Mouse (Mus musculus): Measurements from ENCODE around the gene Ddit4l.
"Not testable (repeated sequence)": the region's sequence is repeated elsewhere in the genome, so short reads cannot be mapped to it uniquely, and the experiment has no call there.

Gene Ddit4l

GRCm38 (mm10) chr3:137621312-137621711 is at the start of gene Ddit4l:
Ddit4l (plus strand) TSS chr3:137621612.
- not testable (repeated sequence) for DNase-seq

- no peak for DNase-seq
Observed at GRCm38 (mm10) chr3:137576146-137576545, 45.3 kb upstream of the Ddit4l start.

DNA sequence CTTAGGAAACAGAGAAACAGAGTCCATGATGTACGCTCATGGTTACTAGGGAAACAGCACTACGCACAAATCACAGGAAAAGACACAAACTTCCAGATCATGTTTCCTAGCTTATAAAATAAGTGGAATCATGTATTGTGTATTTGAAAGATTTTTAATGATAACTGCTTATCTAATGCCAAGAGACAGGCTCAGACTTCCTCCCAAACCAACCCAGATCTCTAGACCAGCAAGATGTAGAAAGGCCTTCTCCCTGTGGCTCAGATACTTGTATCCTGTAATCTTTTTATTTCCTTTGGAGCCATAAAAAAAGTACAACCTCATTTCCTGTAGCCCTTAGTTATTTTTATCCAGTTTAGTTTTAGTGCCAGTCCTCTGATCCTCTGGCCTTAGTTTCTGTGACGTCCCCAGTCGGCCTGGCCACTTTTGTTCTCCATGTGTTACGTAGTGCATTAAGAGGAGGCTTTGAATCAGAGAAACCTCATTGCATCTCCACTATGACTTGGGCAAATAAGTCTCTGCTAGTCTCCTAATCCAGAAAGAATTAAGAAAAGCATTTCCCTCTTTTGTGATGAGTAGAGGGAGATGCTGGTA is 34.9 kb upstream of the Ddit4l start:
- peak; percentile 33 for DNase-seq

- no peak for DNase-seq
Observed at GRCm38 (mm10) chr3:137589811-137590210, 31.6 kb upstream of the Ddit4l start.

- no peak for DNase-seq
Observed at GRCm38 (mm10) chr3:137594332-137594905, 27.0 kb upstream of the Ddit4l start.

DNA sequence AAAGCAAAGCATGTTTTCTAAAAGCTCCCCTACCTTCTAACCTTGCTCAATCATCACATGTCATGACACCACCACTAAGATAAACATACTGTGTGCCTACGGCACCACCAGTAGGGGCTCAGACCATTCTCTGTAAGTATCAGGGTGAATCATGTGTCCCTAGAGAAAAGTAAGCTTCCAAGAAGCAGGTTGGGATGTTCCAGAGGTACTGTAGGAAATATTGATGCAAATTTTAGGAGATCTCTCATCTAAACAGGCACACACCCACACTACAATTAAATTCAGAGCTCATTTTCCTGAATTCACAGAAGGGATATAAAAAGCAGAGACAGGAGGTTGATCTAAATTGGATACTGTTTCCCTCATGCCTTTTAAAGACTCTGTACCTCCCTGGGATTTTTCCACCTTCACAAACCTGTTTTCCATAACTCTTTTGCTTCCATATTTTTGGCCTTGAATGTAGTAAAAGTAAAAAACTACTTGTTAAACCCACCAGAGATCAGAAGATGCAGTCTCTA is 12.4 kb upstream of the Ddit4l start:
- DNase-seq = no peak

- no peak for DNase-seq
Observed at GRCm38 (mm10) chr3:137610457-137611109, 10.8 kb upstream of the Ddit4l start.

DNA sequence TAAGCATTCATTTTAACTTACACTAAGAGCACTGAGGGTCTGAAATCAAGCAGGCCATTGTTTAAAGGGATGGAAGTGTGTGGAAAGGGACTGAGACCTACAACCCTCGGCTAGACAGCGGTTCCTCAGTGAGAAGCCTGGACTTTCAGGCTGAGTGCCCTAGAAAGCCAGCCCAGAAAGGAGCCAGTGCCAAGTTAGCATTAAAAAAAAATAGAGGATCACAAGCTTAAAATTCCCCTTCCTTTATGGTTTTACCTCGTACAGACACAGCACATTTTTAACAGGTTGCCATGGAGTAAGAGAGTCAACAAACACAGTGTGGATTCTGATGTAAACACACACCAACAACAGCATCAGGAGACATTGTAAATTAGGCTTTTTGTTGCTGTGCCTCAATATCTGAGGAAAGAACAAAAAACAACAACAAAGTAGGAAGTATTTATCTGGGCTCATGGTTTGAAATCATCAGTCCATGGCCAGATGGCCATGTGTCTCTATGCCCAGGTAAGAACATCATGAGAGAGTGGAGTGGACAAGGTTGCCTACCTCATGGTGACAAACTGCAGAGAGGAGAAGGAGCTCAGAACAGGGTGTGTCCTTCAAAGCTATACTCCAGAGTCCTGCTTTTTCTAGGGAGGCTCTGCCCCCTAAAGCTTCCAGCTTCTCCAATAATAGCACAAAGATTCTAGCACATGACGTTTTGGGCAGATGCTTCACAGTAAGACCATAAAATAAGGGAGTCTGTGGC is 10.1 kb upstream of the Ddit4l start:
- DNase-seq = peak; percentile 37

- DNase-seq = peak; percentile 27
Observed at GRCm38 (mm10) chr3:137611981-137612380, 9.4 kb upstream of the Ddit4l start.

DNA sequence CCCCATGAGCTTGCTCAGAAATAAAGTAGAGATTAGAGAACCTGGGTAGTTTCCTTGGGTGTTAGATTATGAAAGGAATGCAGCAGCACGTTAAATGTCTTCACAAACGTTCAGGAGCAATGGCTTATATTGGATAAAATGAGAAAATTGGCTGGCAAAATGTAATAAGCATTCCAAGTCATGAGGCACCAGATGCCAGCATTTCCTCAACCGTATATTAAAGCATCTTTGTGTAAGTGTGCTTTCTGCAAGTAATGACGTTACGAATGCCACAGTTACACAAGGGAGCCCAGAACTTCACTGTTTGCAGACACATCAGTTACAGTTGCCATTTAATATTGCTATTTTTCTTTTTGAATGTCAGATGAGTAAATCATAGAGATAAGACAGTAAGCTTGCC is 872 bp upstream of the Ddit4l start:
- no peak for DNase-seq

DNA sequence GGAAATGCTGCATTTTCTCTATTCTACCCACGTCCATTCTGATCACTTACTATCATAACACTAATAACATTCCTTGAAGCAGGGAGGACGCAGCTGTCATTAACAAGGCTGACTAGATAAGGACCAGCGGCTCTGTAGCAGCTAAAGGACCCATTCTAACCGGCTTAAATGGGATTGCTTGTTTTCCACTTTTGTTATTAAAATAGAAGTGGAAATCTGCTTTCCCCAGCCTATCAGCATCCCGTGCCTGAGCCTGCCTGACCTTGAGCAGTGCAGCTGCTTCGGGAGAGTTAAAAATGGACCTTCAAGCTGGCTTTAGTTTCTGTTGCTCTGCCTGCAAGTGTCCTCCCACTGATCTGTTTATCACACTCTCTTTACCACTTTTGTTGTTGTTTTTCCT is 679 bp downstream of the Ddit4l start:
- DNase-seq = no peak

DNA sequence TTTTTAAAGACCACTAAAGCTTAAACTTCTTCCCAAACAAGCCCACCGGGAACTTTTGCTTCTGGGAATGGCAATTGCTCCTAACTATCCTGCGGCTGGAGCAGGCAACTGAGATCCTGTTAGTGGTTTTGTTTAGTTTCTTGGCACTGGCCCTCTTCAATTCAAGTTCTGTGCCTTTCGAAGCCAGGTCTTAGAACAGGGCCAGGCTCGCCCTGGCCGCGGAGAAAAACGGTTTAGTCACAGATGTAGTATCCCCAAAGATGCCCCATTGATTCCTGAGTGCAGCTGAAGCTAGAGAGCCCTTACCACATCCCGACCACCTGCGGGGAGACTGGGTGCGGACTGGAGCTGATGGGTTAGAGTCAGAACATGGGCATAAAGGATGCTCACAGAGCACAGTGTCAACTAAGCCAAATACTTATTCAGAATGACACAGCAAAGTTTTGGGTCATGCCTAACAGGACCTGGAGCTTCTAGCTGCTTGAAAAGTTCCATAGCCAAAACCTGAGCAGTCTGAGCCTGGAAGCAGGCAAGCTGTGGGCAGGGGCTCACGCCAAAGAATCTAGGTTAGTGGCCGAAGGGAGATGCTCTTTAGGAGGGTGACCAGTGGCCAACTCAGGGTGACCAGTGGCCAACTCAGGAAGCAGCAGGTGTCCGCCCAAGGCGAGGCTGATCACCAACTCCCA is 1.6 kb downstream of the Ddit4l start:
- DNase-seq = no peak

- peak; percentile 85 for DNase-seq
Observed at GRCm38 (mm10) chr3:137623581-137624362, 2.4 kb downstream of the Ddit4l start.

DNA sequence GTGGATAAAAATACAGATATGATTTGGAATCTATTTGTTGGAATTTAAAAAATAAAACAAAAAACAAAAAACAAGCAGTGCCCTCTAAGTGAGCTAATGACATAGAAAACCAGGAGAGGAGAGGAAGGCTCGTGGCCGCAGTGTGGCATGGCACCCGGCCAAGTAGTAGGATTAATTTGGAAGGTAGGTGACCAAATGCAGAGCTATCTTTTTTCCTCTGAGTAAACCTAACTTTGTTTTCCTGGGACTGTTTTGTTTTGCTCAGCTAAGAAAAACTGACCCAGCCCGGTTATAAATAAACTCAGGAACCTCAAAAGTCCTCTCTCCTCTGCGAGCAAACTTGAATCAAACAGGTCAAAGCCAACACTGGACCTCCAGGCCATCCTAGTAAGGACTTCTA is 3.6 kb downstream of the Ddit4l start:
- DNase-seq = peak; percentile 44

DNA sequence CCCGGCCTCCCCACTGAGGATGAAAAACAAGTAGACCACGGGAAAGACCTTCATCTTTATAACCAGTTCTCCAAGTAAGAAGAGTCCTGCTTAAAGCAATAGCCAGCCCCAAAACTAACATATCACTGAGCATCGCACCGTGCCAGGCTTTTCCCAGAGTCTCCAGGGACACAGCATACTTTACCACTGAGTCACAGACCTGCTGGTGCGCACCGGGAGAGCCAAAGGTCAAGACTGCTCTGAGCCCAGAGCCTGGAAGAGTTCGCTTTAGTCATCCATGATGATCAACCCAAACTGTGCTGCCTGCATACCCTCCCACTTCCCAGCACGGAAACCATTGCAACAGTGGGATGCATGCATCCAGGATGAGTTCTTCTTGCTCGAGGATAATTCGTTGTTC is 12.3 kb downstream of the Ddit4l start:
- DNase-seq = no peak

DNA sequence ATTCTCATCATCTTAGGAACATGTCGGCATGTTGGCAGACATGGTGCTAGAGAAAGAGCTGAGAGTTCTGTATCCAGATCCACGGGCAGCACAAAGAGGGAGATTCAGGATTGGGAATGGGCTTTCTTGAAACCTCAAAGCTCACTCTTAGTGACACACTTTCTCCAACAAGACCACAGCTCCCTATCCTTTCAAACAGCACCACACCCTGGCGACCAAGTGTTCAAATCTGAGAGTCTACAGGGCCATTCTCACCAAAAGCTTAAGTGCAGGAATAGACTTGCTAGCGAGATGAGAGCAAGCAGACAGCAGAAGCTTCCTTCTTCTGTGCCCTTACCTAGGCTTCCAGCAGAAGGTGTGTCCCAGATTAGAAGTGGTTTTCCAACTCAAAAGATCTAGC is 15.2 kb downstream of the Ddit4l start:
- DNase-seq = no peak

DNA sequence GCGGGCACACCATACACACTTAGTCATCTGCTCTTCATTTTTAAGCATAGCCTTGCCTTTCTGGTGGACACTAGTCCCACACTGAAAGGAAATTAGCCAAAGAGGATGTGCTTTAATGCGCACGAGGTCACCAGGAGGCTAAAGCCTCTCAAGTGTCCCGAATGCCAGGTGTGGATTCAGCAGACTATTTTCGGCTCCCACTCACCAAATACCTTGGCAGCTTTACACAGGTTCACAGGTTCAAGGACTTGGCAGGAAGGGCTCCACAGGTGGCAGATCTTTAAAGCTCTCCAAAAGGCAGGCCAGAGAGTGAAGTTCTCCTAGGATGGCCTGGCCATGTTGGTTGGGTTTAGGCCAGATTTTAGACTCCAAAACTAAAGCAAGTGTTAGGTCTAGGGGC is 19.8 kb downstream of the Ddit4l start:
- no peak for DNase-seq

GRCm38 (mm10) chr3:137642137-137642536 is 20.7 kb downstream of the Ddit4l start:
- no peak for DNase-seq

DNA sequence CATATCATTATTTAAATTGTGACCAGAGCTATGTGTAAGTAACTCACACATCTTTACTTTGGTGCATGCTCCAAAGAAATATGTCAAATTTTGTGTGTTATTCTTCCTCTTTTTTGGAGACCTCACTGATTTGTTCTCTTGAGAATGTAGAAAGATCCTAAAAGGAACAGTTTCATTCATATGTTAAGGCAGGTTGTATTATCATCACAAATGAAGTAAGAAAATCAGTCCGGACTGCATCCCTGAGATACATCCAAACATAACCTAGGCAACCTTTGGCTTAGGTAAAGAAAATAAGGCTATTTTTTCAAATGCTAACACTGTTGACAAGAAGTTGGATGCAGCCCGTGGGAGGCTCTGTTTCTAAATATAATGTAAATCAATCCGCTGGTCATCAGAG is 21.2 kb downstream of the Ddit4l start:
- DNase-seq = no peak

GRCm38 (mm10) chr3:137644081-137644480 is 22.7 kb downstream of the Ddit4l start:
- DNase-seq = no peak

DNA sequence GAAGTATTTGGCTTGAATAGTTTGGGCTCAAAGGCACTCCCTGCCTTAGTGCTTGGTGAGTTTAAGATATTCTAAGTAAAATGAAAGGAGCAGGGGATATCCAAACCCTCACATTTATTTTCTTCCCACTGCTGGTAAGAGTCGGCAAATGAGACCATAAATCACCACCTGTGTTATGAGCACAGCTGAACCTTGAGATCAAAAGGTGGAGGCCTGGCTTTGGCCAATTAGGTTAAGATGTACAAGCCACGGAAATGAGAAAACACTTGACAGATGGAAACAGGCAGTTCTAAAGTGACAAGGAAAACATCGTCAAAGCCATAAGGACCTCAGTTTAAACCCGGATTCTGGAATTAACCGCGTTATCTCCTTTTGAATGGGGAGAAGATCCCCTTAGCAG is 23.5 kb downstream of the Ddit4l start:
- DNase-seq = no peak

DNA sequence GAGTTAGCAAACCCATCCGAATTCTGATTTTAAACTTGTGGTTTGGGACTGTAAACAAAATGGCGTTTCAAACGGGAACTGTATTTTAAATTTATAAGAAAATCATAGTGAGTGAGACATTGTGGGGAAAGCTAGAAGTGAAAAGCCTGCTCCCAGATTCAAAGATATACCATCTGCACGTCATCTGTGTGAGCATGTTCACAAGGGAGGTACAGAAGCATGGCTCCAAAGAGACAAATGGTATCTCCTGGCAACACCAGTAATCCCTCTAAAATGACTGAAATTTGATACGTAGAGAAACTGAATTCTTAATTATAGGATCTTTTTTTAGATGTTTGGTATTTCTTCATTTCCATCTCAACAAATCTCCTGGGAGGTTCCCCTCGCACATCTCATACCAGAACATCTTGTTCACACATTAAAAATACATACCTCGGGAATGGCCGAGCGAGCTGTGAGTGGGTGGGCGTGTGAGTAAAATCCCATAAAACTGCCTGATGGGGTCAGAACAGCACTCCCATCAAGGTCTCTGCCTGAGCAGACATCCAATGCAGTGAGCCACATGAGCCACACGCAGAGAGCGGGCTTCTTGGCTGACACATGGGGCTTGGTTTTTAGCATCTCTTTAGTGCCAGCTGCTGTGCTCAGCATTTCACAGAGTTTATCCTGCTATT is 26.2 kb downstream of the Ddit4l start:
- no peak for DNase-seq
